Mouse (Mus musculus) thymus, adult 2 months (tissue): ENCODE results near the gene Lpin1.

ENCODE experiments used
- CTCF ChIP-seq: fragments of 200-500 bp; IDR thresholded peaks from 2 replicates; pipeline ENCODE4 v1.5.1; 2012; ENCODE audit warnings: mild to moderate bottlenecking, control low read depth, low read length, moderate library complexity, borderline replicate concordance; ENCODE audit not compliant: control insufficient read depth, poor library complexity, insufficient read depth; ENCODE audit errors: extremely low read depth
- POLR2A ChIP-seq: fragments of 200-500 bp; IDR thresholded peaks from 2 replicates; pipeline ENCODE4 v1.6.1; 2012; ENCODE audit warnings: mild to moderate bottlenecking, low read length, control low read depth, moderate library complexity; ENCODE audit not compliant: control insufficient read depth, poor library complexity, insufficient read depth; ENCODE audit errors: extremely low read depth

- no peak for TF ChIP-seq CTCF
- no peak for TF ChIP-seq POLR2A
Observed at GRCm38 (mm10) chr12:16589966-16590365, 20.8 kb downstream of the Lpin1 start.
